Mouse (Mus musculus) left cerebral cortex, adult 2 months (tissue): ENCODE measurements around the gene Cyb561d2. TPM values are rescaled to one million over a fixed set of nuclear protein-coding genes. Genes with fewer than 3 reads are reported as not detected.
A peak's percentile ranks its signal among the peaks of the same experiment; 100 is the strongest.
"Not testable (repeated sequence)": the region's sequence is repeated elsewhere in the genome, so short reads cannot be mapped to it uniquely, and the experiment has no call there.

Experiments used
- DNase-seq, 2 experiments: peaks; one replicate each; pipeline ENCODE4 v3.0.0; 2021 to 2022; ENCODE audit warnings: low spot score in 2 of 2, mixed read lengths in 1 of 2; ENCODE audit errors: extremely low spot score in 1 of 2
- H3K27ac ChIP-seq: fragments of 200-600 bp; 2 replicates; pipeline ENCODE4 v1.8.1; 2022
- H3K4me3 ChIP-seq: fragments of 200-600 bp; 2 replicates; pipeline ENCODE4 v1.8.1; 2022
- CTCF ChIP-seq: fragments of 200-600 bp; IDR thresholded peaks from 2 replicates; pipeline ENCODE4 v1.8.1; 2022; ENCODE audit warnings: antibody characterized with exemption, mild to moderate bottlenecking, moderate library complexity
- intact Hi-C: fragments of 180-260 bp; cut with DNase I; formaldehyde crosslinking; loops from one replicate; pipeline ENCODE4 v1.15.1; 2025
- total RNA-seq, 2 experiments: library from RNA; stranded (reverse); gene quantifications; 2 replicates each; pipeline ENCODE4 v1.2.3; 2021

Cyb561d2 gene
- total RNA-seq, 2 experiments from 2014 or later = 14.7 to 16.7 TPM

GRCm38 (mm10) chr9:107570845-107571244, 28.9 kb upstream of the Cyb561d2 start:
- no peak for DNase-seq
- Histone ChIP-seq H3K4me3 (no peak overlapping the region), H3K27ac (no peak overlapping the region)

DNA sequence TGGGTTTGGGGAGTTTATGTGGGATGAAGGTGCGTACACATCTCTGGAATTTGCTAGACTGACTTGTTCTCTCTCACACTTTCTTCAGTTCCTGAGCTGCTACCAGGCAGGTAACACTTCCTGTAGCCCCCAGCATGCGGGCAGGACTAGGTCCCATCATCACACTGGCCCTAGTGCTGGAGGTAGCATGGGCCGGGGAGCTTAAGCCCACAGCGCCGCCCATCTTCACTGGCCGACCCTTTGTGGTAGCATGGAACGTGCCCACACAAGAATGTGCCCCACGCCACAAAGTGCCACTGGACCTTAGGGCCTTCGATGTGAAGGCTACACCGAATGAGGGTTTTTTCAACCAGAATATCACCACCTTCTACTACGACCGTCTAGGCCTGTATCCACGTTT, 28.0 kb upstream of the Cyb561d2 start:
- TF ChIP-seq CTCF = no peak
- Histone ChIP-seq H3K27ac (no peak overlapping the region), H3K4me3 (peak overlapping the region; percentile 82)
- no peak for DNase-seq
- intact Hi-C loops = loop anchor here (10.0 kb wide), 1 partner anchor 925 kb away; the partner anchor contains the start of gene Usp19

More at GRCm38 (mm10) chr9:107570845-107571244, 28.9 kb upstream of the Cyb561d2 start:
- intact Hi-C loops = loop anchor here (10.0 kb wide), 1 partner anchor 924 kb away; the partner anchor contains the start of gene Usp19
- TF ChIP-seq CTCF = no peak

DNA sequence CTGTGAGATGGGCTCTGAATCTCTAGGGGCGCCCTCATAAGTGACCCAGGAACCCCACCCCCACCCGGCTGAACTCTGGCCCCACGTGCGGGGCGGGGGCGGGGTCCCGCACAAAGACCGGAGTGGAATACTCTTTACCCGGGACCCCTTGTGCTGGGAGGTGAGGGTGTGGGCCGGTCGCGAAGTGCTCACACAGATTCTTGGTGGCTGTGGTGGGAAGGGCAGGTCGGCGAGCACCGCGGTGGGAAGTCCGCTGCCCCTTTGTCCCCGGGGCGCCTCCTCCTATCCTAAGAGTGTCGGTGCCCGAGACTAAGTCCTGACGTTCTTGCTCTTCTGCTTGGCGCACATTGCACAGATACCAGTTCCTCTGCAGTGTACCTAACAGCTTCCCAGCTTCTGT, 27.3 kb upstream of the Cyb561d2 start:
- Histone ChIP-seq H3K27ac (peak overlapping the region; percentile 95), H3K4me3 (peak overlapping the region; percentile 82)
- no peak for DNase-seq
- no peak for TF ChIP-seq CTCF
- intact Hi-C loops = no loop called here

DNA sequence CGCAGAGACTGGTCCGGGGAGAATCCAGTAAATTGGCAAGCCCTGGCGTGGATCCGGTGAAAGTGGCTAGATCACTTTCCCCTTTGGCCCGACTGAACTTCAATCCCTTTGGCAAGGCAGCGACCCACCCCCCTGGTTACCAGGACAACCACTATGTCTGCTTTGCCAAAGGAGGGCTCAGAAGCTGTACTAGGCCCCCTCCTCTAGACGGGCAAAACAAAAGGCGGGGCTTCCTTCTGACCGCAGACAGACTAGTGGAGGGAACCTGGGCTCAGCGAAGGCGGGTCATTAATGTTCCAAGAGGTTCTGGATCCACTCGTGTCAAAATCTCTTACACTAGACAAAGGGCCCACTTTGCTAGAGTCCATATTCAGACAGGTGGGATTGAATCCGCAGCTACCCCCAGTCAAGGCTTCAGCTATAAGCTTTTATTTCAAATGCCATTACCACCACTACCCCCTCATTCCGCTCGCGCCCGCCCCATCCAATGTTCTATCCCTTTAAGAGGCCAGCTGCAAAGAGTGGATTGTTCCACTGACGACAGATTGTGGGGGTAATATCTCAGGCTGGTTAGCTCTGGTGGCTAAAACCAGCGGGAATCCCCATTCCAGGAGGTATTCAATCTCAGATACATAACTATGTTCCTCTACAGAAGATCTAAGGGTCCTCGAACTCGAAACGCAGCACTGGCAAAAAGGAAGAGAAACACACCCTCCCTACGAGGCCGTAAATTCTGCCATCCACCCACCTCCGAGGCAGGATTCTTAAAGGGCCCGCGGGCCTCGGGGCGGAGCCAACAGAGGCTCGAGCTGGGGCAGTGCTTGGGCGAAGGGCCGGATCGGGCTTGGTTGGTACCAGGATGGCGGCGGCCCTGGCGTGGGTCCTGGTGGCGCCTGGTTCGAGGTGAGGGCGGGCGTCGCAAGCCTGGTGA, 26.6 kb upstream of the Cyb561d2 start:
- Histone ChIP-seq H3K4me3 (peak overlapping the region; percentile 82), H3K27ac (peak overlapping the region; percentile 95)
- no peak for TF ChIP-seq CTCF
- DNase-seq = peak; percentile 71 to 79
- intact Hi-C loops = no loop called here

DNA sequence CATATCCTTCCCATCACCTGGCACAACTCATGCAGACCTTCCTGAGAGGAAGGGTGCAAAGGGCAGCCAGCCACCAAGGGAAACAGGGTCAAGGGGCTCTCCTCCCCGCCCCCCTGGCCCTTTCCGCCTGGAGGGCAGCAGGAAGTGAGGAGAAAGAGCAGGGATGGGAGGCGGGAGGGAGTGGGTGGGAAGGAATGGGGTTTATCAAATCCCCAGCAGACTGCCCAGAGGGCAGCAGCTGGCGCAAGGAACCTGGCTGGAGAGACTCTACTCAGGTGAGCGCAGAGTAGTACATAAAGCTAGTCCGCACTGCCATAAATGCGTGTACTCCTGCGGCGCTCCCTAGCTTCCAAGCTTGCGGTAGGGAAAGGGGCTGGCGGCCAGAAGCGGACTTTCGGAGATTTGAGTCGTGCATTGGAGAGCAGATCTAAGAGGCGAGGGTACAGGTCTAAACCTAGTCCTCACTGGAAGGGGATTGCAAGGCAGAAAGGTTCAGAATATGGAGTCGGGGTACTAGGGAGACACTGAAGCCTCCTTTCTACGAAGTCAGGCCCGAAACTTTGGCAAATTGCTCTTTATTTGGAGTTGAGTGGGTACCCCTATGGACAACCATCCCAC, 25.8 kb upstream of the Cyb561d2 start, which contains the start of gene Hyal2:
Gene Hyal2, plus strand, starts transcription at position 244 of the 618 bp plus-strand sequence.
- intact Hi-C loops = no loop called here
- DNase-seq = no peak
- peak within 1 kb of the TSS; percentile 82 for H3K4me3 ChIP-seq
- peak within 1 kb of the TSS; percentile 95 for H3K27ac ChIP-seq
- TF ChIP-seq CTCF = no peak

- peak; percentile 14 for TF ChIP-seq CTCF
- intact Hi-C loops = no loop called here
- no peak for DNase-seq
- H3K4me3 ChIP-seq = no peak overlapping the region
- peak overlapping the region; percentile 66 for H3K27ac ChIP-seq
These were observed 24.9 kb upstream of the Cyb561d2 start for GRCm38 (mm10) chr9:107566855-107567254.

DNA sequence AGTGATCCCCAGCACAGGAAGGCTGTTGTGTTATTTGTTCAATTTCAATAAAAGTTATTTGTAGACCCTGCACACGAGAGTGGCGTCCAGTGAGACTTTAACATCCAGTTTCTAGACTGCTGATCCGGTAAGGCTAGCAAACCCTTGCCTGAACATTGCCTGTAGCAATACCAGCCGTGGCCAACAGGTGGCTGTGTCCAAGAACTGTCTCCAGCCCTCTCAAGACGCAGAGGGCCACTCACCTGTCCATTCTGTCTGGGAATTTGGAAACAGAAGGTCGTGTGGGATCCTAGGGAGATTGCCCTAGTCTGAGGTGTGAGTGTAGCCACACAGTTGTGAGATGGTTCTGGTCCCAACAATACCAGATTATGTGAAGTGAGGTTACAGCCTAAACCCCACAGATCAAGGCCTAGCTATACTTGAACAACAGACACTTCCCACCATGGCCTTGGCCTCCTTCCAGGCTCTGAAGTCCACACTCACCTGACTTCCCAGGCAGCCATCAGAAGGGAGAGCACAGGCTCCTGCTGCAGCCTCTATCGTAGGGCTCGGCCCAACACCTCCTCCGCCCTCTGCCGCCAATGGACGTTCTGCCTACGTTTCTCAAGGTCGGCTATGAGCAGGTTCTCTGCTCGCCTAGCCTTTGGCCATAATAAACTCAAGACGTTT, 24.2 kb upstream of the Cyb561d2 start:
- DNase-seq = peak; percentile 64 to 78
- intact Hi-C loops = no loop called here
- Histone ChIP-seq H3K27ac (peak overlapping the region; percentile 66), H3K4me3 (peak overlapping the region; percentile 23; the same call in 1 of the 2 replicates)
- TF ChIP-seq CTCF = peak; percentile 88

DNA sequence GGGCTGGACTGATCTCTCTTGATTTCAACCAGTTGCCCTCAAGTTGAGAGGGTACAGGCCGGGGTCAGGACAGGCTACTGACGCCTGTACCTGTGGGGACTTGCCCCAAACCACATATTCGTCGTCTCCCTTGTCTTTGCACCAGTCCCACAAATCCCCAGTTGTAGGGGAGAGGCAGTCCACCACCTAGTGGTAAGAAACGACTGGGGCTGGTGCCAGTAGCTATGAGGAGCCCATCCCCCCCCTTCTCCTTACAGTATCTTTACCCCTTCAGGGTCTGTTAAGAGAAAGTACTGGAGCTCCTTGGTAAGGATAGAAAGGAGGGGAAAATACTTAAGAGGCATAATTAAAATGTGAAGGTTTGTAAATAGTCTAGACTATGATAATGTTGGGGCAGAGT, 23.6 kb upstream of the Cyb561d2 start:
- H3K27ac ChIP-seq, H3K4me3 ChIP-seq, DNase-seq, intact Hi-C loops: not testable (repeated sequence)

DNA sequence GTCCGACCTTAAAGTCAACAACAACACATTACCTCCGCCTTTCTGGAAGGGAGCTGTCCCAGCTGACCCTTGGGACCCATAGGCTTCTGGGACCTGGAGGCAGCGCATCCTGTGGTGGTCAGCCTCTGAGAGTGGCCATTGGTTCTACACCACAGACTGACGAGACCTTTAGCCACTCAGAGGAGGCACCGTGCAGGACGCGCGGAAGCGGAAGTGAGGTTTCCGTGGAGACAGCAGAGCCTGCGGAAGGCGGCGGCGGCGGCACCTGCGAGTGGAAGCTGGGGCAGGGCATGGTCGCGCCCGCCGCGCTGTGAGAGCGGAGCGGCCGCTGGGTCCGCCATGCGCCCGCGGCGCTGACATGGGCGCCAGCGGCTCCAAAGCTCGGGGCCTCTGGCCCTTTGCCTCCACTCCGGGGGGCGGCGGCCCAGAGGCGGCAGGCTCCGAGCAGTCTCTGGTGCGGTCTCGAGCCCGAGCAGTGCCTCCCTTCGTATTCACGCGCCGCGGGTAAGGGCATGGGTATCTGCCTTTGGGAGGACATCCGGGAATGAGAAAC, 21.1 kb upstream of the Cyb561d2 start, which contains the start of gene Tusc2:
Gene Tusc2, plus strand, starts transcription at position 227 of the 553 bp plus-strand sequence.
- peak within 1 kb of the TSS; percentile 81 for H3K4me3 ChIP-seq

GRCm38 (mm10) chr9:107556346-107556745, 14.4 kb upstream of the Cyb561d2 start:
- intact Hi-C loops = no loop called here
- no peak for TF ChIP-seq CTCF
- Histone ChIP-seq H3K4me3 (no peak overlapping the region), H3K27ac (no peak overlapping the region)
- DNase-seq = no peak

More for the DNA sequence above, 21.1 kb upstream of the Cyb561d2 start, which contains the start of gene Tusc2:
- intact Hi-C loops = no loop called here
- DNase-seq = peak; percentile 92 to 94
- H3K27ac ChIP-seq = peak within 1 kb of the TSS; percentile 82
- TF ChIP-seq CTCF = no peak

- no peak for TF ChIP-seq CTCF
- DNase-seq = no peak
- no peak overlapping the region; the same call in 1 of the 2 replicates for H3K27ac ChIP-seq
- intact Hi-C loops = no loop called here
- H3K4me3 ChIP-seq = peak overlapping the region; percentile 94
These were observed 13.7 kb upstream of the Cyb561d2 start for GRCm38 (mm10) chr9:107555701-107556100.
